Mouse (Mus musculus) macrophage (primary cell): Measurements from ENCODE around the gene Coro1b. TPM values are rescaled to one million over a fixed set of nuclear protein-coding genes. Genes with fewer than 3 reads are reported as not detected.

Experiments
- H3K27ac ChIP-seq: fragments of 350-480 bp; formaldehyde crosslinking; 2 replicates; pipeline ENCODE4 v1.9.0; 2021
- H3K36me3 ChIP-seq: fragments of 350-480 bp; formaldehyde crosslinking; 2 replicates; pipeline ENCODE4 v1.9.0; 2021; ENCODE audit errors: inconsistent target
- H3K4me3 ChIP-seq: fragments of 350-480 bp; formaldehyde crosslinking; 2 replicates; pipeline ENCODE4 v1.9.0; 2021; ENCODE audit errors: inconsistent target
- H3K79me2 ChIP-seq: fragments of 350-480 bp; formaldehyde crosslinking; 2 replicates; pipeline ENCODE4 v1.9.0; 2021; ENCODE audit errors: inconsistent target
- WGBS: methylation state at CpG from one replicate; pipeline ENCODE4 v1.1.7; 2026; ENCODE audit warnings: inconsistent platforms; ENCODE audit not compliant: missing documents; 5-methylcytosine and 5-hydroxymethylcytosine counted together
- polyA plus RNA-seq: library from polyadenylated mRNA; stranded (reverse); fragments of 250-400 nt; gene quantifications from 3 replicates; pipeline ENCODE4 v1.2.4, GENCODE M21; 2018; ENCODE audit warnings: inconsistent platforms

Gene Coro1b
- polyA plus RNA-seq, 1 experiment from 2014 or later = 357 TPM

GRCm38 (mm10) chr19:4166678-4167476 is 18.5 kb downstream of the Coro1b start:
- Histone ChIP-seq H3K36me3 (no peaks in the 10 kb centered on the region), H3K4me3 (no peak overlapping the region), H3K79me2 (peaks cover 11% of the 10 kb centered on the region; the same call in 1 of the 2 replicates), H3K27ac (no peak overlapping the region)
- WGBS = 95% methylated on average over 9 of the region's 9 CpGs

DNA sequence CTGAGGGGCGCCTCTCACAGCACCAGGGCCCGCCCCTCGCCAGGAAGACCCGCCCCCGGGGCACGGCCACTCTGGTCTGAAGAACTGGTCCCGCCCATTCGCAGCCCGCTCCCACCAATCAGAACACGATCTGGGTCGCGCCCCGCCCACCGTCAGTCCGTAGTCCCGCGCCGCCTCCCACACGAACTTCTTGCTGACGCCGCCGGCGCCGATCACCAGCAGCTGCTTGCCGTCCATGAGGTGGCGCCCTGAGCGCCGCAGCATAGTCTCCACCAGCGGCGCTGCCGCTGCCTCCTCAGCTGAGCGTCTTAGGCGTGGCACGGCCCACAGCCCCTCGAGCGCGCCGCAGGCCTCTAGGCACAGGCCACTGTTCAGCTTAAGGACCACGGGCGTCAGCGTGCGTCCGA is 21.0 kb downstream of the Coro1b start:
- WGBS = under 1% methylated on average over 40 of the region's 43 CpGs
- Histone ChIP-seq H3K36me3 (no peaks in the 10 kb centered on the region), H3K27ac (no peak overlapping the region), H3K4me3 (peak overlapping the region; percentile 21; the same call in 1 of the 2 replicates), H3K79me2 (no peaks in the 10 kb centered on the region)

- 12% methylated on average over 27 of the region's 27 CpGs for WGBS
- H3K4me3 ChIP-seq = peak overlapping the region; percentile 1; the same call in 1 of the 2 replicates
- H3K36me3 ChIP-seq = no peaks in the 10 kb centered on the region
- no peaks in the 10 kb centered on the region for H3K79me2 ChIP-seq
- 0 out of 2 replicates have a peak overlapping the region, but pooled peaks have one; percentile 4 for H3K27ac ChIP-seq
Measured at GRCm38 (mm10) chr19:4169810-4170209, 21.4 kb downstream of the Coro1b start.

DNA sequence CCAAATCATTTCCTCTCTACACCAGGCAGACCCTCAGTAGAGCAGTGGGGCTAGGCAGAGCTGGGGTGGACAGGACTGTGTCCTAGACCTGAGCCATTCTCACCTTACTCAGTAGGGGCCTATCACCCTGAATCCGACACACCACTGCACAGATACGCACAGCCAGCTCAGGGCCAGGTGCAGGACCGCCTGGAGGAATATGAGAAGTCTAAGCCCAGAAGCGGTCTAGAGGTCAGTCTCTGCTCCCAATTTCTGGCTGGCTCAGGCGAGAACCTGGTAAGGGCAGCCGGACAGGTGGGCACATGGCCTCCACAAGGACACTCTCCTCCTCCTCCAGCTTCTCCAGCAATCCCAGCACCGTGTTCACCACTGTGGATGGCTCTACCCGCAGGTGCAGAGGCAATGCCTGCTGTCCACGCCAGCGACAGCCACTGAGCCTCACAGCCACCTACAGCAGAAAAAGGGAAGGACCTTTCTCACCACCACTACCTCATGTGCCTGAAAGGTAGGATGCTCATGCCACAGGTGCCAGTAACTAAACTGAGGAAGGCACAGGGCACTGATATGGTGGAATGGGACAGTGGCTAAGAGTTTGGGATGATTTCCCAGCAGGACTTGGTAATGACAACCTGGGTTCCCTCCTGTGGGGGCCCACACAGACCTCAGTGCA is 22.4 kb downstream of the Coro1b start:
- Histone ChIP-seq H3K4me3 (no peak overlapping the region), H3K79me2 (no peaks in the 10 kb centered on the region), H3K36me3 (no peaks in the 10 kb centered on the region), H3K27ac (no peak overlapping the region)
- WGBS = 91% methylated on average over 10 of the region's 10 CpGs

DNA sequence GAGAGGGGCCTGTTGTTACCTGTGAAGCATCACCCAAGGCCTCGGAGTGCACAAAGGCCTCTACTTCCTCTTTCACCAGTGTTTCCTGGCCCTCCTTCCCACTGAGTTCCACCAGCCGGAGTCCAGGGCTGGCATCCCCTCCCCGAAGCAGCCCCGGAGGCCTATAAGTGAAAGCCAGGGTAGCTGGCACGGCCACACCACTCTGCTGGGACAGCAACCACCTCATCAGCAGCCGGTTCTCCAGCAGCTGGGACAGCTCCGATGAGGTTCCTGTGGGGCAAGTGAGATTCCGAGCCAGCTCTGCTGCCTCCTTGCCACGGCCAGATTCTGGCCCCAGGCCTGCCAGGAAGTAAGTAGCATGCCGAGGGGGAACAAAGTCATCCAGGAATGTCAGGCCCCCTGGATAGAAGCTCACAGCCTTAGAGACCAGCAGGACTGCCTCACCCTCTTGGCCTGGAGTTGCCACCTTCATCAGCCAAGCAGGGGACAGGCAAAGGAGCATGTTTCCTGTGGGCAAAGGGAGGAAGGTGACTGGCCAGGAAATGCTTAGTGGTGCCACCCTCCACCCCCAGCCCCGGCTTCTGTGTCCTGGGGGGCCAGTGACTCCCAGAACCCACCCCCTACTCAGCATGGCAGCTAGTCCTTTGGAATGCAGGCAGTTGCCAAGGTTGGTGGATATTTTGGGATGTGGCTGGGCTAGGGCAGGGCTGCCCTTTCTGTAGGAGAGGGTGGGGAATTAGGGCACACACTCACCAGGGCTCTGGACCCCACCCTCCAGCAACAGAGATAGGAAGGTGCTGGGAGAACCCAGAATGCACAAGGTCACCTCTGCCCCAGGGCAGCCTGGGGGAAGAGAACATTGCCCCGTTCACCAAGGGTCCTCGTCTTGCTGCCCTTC is 23.2 kb downstream of the Coro1b start:
- H3K4me3 ChIP-seq = no peak overlapping the region
- WGBS = 48% methylated on average over 13 of the region's 13 CpGs
- H3K79me2 ChIP-seq = no peaks in the 10 kb centered on the region
- no peaks in the 10 kb centered on the region for H3K36me3 ChIP-seq
- H3K27ac ChIP-seq = no peak overlapping the region

GRCm38 (mm10) chr19:4172925-4173324 is 24.5 kb downstream of the Coro1b start:
- no peaks in the 10 kb centered on the region for H3K36me3 ChIP-seq

GRCm38 (mm10) chr19:4175368-4175947 is 27.0 kb downstream of the Coro1b start, which contains the start of gene Carns1:
Carns1 (minus strand) TSS chr19:4175479.
- WGBS = 92% methylated on average over 11 of the region's 11 CpGs
- Histone ChIP-seq H3K27ac (no peak within 1 kb of the TSS), H3K36me3 (no peaks in the 10 kb centered on the region)

More at GRCm38 (mm10) chr19:4172925-4173324, 24.5 kb downstream of the Coro1b start:
- Histone ChIP-seq H3K79me2 (no peaks in the 10 kb centered on the region), H3K4me3 (no peak overlapping the region), H3K27ac (no peak overlapping the region)
- WGBS = 89% methylated on average over 11 of the region's 11 CpGs

GRCm38 (mm10) chr19:4180411-4180810 is 32.0 kb downstream of the Coro1b start:
- Histone ChIP-seq H3K4me3 (no peak overlapping the region), H3K79me2 (no peaks in the 10 kb centered on the region), H3K36me3 (no peaks in the 10 kb centered on the region), H3K27ac (no peak overlapping the region)
- 81% methylated on average over 7 of the region's 7 CpGs for WGBS

More at GRCm38 (mm10) chr19:4175368-4175947, 27.0 kb downstream of the Coro1b start, which contains the start of gene Carns1:
- Histone ChIP-seq H3K79me2 (no peaks in the 10 kb centered on the region), H3K4me3 (no peak within 1 kb of the TSS)

- Histone ChIP-seq H3K4me3 (no peak overlapping the region), H3K27ac (no peak overlapping the region), H3K36me3 (no peaks in the 10 kb centered on the region), H3K79me2 (no peaks in the 10 kb centered on the region)
- WGBS = 44% methylated on average over 3 of the region's 3 CpGs
Measured at GRCm38 (mm10) chr19:4181892-4182291, 33.5 kb downstream of the Coro1b start.

DNA sequence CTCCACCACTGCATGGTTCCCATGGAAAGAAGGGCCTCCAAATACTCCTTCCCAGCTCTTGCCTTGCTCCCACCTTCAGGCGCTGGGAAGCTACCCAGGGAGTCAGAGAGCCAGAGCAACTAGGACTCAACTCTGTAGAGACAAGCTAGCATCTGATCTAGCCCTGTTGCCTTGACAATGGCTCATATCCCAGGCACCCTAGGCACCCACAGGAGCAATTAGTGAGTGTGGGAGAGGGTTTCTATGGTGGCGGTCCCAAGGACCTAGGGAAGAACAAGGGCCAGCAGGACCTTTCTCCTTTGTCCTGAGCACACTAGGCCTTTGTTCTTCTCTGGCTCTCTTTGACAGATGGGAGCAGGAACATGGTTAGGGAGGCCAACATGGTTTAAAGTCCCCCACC is 35.3 kb downstream of the Coro1b start:
- WGBS = 97% methylated on average over 2 of the region's 2 CpGs

DNA sequence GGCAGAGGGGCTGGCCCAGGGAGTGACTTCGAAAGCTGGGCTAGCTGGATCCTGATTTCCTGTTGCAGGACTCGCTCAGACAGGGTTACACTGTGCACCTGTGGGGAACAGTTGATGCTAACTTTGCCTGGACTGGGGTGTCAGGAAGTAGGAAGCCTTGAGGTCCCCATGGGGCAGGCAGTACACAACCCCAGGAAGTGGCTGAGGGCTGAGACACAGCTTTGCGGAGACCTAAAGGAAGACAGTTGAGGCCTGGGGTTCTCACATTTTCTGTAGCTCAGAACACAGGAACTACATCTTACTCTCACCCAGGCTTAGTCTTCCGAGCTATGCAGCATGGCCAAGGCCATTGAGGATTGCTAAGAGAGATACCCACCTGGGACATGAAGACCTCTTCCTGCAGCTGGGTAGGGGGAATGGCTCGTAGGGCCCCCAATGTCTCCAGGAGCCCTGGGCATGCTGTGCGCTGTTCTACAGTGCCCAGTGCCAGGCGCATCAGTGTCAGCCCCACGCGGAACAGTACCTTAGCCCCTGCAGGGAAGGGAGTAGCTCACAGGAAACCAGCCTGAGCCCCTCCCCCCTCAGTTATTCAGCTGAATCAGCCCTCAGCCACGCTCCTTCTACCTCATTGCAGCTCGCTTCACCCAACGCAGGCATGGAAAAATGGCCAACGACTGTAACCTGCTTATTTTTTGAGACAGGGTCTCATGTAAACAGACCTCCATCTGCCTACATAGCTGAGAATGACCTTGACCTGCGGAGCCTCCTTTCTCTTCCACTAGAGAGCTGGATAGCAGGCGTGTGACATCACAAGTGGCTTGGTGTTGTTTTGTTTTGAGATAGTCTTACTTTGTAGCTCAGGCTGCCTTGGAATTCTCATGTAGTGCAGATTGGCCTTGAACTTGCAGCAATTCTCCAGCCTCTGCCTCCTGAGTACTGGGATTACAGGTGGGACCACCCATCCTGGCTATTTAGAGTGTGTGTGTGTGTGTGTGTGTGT is 36.9 kb downstream of the Coro1b start:
- H3K27ac ChIP-seq = no peak overlapping the region
- H3K4me3 ChIP-seq = no peak overlapping the region
- H3K79me2 ChIP-seq = no peaks in the 10 kb centered on the region
- no peaks in the 10 kb centered on the region for H3K36me3 ChIP-seq
- 42% methylated on average over 15 of the region's 15 CpGs for WGBS

More for the DNA sequence above, 35.3 kb downstream of the Coro1b start:
- Histone ChIP-seq H3K27ac (no peak overlapping the region), H3K4me3 (no peak overlapping the region), H3K36me3 (no peaks in the 10 kb centered on the region), H3K79me2 (no peaks in the 10 kb centered on the region)

GRCm38 (mm10) chr19:4187303-4187702 is 38.9 kb downstream of the Coro1b start:
- Histone ChIP-seq H3K79me2 (peaks cover 1% of the 10 kb centered on the region), H3K27ac (no peak overlapping the region), H3K4me3 (no peak overlapping the region), H3K36me3 (no peaks in the 10 kb centered on the region)
- 68% methylated on average over 3 of the region's 3 CpGs for WGBS

GRCm38 (mm10) chr19:4189051-4189620 is 40.7 kb downstream of the Coro1b start:
- Histone ChIP-seq H3K79me2 (peaks cover 19% of the 10 kb centered on the region), H3K4me3 (no peak overlapping the region), H3K36me3 (peaks cover 10% of the 10 kb centered on the region), H3K27ac (no peak overlapping the region)
- 59% methylated on average over 12 of the region's 12 CpGs for WGBS
